Mouse (Mus musculus): ENCODE results near the gene Atic.

Atic gene

DNA sequence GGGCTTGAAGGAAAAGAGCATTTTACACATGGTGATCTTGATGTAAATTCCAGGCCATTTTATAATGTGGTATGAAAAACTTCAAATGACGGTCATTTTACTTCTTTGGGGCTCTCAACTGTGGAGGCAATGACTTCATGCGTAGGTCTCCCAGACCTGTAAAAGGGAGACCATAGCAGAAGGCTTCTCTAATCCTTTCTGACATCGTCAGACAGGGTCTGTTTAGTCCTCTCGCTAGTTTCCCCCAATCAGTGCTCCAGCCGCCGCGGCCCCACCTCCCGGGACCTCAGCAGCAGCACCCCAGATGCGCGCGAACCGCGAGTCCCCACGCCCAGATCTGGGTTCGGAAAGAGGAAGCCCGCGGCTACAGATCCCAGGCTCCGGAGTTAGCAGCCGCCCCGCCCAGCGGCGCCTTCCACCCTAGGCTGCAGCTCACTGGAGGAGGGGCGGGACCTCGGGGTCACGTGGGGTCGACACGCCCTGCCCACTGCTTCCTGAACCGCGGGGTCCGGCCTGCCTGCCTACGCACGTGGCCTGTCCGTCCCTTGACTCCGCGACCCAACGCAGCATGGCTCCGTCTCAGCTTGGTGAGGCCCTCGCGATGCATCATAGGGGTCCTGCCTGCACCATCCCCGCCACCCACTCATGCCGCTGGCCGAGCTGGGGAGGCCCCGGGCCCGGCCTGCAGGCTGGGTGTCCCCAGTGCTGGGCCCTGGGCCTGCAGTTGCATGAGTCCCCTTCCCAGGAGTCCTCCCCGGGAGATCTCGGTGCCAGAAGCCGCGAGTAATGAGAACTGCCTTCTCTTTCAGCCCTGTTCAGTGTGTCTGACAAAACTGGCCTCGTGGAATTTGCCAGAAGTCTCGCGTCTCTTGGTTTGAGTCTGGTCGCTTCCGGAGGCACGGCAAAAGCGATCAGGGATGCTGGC, at the start of gene Atic:
Atic (plus strand) TSS at position 463 of the 925 bp plus-strand sequence.
- peak; percentile 94 for DNase-seq (ENCODE audit: low spot score)

DNA sequence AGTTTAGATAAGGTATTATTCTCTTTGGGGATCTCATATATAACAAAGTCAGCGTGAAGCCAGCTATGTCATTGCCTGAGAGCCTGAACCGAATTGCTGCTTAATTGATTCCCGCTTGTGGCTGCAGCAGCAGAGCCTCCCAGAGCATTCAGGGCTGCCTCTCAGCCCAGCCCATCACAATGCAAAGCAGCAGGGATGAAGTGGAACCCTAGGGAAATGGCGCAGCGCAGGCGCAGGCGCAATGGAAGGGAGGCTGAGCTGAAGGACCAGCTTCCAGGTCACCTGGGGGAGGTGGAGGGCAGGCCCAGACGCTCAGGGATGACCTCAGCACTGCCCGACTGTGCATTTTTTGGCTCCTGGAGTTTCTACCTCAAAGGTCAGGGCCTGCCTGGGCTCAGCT, 49.7 kb upstream of the Atic start:
- DNase-seq (ENCODE audit: low spot score): no peak

- no peak for DNase-seq (ENCODE audit: low spot score)
Observed at GRCm38 (mm10) chr1:71515041-71515440, 41.9 kb upstream of the Atic start.

- DNase-seq (ENCODE audit: low spot score): no peak
Observed at GRCm38 (mm10) chr1:71528808-71529648, 27.9 kb upstream of the Atic start.

- DNase-seq (ENCODE audit: low spot score): no peak
Observed at GRCm38 (mm10) chr1:71530779-71531178, 26.2 kb upstream of the Atic start.

- no peak for DNase-seq (ENCODE audit: low spot score)
Observed at GRCm38 (mm10) chr1:71531653-71532052, 25.3 kb upstream of the Atic start.

DNA sequence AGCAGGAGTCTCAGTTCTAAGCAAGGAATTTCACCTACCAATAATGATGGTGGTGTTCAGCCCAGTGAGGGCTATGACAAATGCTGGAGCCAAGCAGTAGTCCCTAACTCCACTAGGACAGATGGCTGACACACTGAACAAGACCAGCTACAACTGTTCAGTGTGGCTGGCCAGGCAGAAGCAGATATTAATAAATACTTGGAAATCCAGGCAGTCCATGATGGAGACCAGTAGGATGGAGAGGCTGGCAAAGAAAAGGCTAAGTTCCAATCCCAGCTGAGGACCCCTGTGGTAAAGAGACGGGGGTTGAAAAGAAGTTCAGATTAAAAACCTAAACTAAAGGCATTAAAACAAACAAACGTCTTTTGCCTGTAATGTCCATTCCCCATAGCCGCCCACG, 17.3 kb upstream of the Atic start:
- DNase-seq (ENCODE audit: low spot score): no peak

- no peak for DNase-seq (ENCODE audit: low spot score)
Observed at GRCm38 (mm10) chr1:71540437-71540836, 16.5 kb upstream of the Atic start.

GRCm38 (mm10) chr1:71550626-71551195, 6.2 kb upstream of the Atic start:
- DNase-seq (ENCODE audit: low spot score): no peak

DNA sequence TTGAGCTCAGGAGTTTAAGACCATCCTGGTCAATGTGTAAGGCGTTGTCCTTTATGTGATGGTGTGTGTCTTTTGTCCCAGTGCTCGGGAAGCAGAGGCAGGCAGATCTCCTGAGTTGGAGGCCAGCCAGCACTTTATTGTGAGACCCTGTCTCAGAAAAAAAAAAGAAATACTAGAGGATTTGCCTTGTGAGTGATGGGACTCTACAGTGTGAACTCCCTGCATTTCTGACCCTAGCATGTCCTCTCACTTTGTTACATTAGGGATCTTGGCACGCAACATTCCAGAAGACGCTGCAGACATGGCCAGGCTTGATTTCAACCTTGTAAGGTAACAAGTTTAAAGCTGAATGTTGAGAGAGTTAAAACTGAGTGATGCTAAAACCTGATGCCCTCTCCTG, 3.7 kb downstream of the Atic start:
- no peak for DNase-seq (ENCODE audit: low spot score)

- DNase-seq (ENCODE audit: low spot score): no peak
Observed at GRCm38 (mm10) chr1:71564291-71564690, 7.3 kb downstream of the Atic start.

DNA sequence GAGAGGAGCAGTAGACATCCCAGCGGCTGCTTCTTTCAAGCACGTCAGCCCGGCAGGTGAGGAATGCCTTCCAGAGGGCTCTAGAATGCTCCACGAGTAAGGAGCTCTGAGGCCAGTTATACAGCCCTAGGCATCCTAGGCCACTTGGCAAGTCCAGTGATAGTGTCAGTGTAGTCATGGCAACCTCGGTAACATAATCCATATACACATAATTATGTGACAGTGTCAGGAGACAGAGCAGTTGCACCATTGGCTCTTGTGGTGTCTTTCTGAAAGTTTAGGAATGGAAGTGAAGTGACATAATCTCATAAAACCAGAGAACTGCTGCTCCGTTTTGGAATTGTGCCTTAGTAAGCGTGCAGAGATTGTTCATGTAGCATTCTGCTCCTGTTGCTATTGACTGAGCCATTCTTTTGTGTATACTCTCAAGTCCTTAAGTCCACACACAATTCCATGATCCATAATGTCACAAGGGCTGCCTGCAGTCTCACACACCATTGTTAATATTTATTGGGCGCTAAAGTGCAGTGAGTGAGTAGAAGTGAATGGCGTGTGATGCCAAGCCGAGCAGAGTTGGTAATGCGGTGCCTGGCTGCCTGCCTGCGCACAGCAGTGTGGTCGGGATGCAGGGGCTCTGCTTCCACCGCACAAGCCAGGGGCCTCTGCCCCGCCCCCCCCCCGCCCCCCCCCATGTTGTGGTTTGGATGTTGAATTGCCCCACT, 11.1 kb downstream of the Atic start:
- DNase-seq (ENCODE audit: low spot score): no peak

- DNase-seq (ENCODE audit: low spot score): no peak
Observed at GRCm38 (mm10) chr1:71570116-71570515, 13.2 kb downstream of the Atic start.

- DNase-seq (ENCODE audit: low spot score): no peak
Observed at GRCm38 (mm10) chr1:71575987-71576386, 19.0 kb downstream of the Atic start.

DNA sequence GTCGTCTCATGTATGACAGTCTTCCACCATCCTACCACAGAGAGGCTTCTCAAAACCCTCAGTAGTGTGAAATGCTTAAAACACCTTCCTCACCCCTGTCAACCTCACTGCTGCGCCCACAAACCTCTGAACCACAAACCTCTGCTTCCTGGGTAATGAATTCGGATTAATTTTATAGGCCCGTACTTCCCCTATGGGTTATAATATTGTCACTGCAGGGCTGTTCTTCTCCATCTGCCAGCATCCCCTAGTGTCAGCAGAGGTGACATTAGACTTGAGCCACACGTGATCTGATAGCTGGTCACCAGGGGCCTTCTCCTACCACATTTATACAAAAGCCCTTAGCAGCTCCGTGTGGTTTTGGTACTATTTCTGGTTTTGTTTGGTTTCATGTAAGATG, 19.9 kb downstream of the Atic start:
- no peak for DNase-seq (ENCODE audit: low spot score)

GRCm38 (mm10) chr1:71579526-71579925, 22.6 kb downstream of the Atic start:
- DNase-seq (ENCODE audit: low spot score): no peak

- no peak for DNase-seq (ENCODE audit: low spot score)
Observed at GRCm38 (mm10) chr1:71580408-71580807, 23.5 kb downstream of the Atic start.

DNA sequence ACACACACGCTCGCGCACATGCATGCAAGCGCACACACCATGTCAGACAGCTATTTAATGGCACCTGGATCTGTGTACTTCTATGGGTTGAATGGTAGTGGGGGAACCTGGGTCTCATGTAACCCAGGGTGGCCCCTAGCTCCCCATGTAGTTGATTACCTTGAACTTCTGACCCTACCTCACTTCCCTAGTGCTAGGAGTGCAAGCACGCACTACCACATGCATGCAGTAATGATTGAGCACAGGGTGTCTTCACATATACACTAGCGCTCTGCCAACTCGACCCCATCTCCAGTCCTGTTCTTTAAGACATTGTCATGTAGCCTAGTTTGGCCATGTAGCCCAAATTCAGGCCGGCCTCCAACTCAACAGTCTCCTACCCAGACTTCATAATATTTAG, 26.4 kb downstream of the Atic start:
- DNase-seq (ENCODE audit: low spot score): no peak

DNA sequence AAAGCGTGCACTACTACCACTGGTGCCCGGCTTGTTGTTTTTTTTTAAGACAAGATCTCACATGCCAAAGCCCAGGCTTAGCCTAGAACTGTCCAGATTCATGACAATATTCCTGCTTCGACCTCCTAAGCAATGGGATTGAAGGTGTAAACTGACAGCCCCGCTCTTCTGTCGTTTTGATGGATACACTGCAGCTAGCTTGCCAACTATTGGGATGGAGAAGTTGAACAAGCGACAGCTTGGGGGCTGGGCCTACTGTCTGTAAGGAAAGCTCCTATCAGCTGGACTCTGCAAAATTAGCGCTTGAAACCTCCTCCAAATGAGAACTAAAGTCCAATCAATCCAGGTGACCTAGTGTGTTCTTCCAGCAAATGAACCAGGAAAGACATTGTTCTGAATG, 26.9 kb downstream of the Atic start:
- DNase-seq (ENCODE audit: low spot score): no peak

- DNase-seq (ENCODE audit: low spot score): no peak
Observed at GRCm38 (mm10) chr1:71586658-71587057, 29.7 kb downstream of the Atic start.

- no peak for DNase-seq (ENCODE audit: low spot score)
Observed at GRCm38 (mm10) chr1:71590038-71590437, 33.1 kb downstream of the Atic start.

GRCm38 (mm10) chr1:71593184-71593583, 36.2 kb downstream of the Atic start:
- no peak for DNase-seq (ENCODE audit: low spot score)

Measured in MN1 (cell line).